Mouse (Mus musculus): Measurements from ENCODE around the gene Dysf. TPM values are rescaled to one million over a fixed set of nuclear protein-coding genes. Genes with fewer than 3 reads are reported as not detected.

The Dysf gene
- polyA plus RNA-seq, 1 experiment from 2014 or later = 13.5 TPM

GRCm38 (mm10) chr6:84228786-84229185 lies 220.4 kb downstream of the Dysf start:
- Histone ChIP-seq H3K27ac (ENCODE audit: low read depth) (no peak overlapping the region), H3K9me3 (ENCODE audit: low read depth, low read length) (no peaks in the 10 kb centered on the region), H3K36me3 (ENCODE audit: insufficient read depth) (no peaks in the 10 kb centered on the region), H3K4me3 (ENCODE audit: low read depth, low read length) (no peak overlapping the region), H3K4me1 (ENCODE audit: insufficient read depth) (0 out of 2 replicates have a peak, but pooled peaks cover 3% of the 10 kb centered on the region), H3K4me2 (no peak overlapping the region), H3K9ac (no peak overlapping the region), H3K27me3 (ENCODE audit: insufficient read depth, low read length) (no peaks in the 10 kb centered on the region)
- ATAC-seq (ENCODE audit: insufficient read depth) = no peak
- no peak for DNase-seq
- TF ChIP-seq CTCF (IDR thresholded peaks at IDR 0.05; ENCODE audit: low read depth) = no peak
- 42% methylated on average over 5 of the region's 5 CpGs for WGBS

DNA sequence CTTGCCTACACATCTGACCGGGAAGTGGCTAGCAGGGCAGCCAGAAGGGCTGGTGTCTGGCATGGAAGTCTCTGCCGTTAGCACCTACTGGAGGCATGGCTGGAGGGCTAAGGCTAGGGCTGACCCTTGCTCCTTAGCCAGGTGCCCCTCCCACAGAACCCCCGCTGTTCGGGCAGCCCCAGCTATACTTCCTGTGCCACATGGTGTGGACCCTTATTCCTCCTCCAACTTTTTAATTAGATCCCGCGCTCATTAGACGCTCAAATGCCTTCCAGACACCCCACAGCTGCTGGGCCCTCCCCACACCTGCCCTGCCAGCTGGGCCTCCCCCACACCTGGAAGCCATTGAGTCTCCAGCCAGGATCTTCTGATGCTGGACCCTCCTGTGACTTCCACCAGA lies 221.3 kb downstream of the Dysf start:
- WGBS = 49% methylated on average over 7 of the region's 7 CpGs
- Histone ChIP-seq H3K9ac (no peak overlapping the region), H3K27ac (ENCODE audit: low read depth) (no peak overlapping the region), H3K4me3 (ENCODE audit: low read depth, low read length) (no peak overlapping the region), H3K4me1 (ENCODE audit: insufficient read depth) (0 out of 2 replicates have a peak, but pooled peaks cover 3% of the 10 kb centered on the region), H3K27me3 (ENCODE audit: insufficient read depth, low read length) (no peaks in the 10 kb centered on the region), H3K9me3 (ENCODE audit: low read depth, low read length) (no peaks in the 10 kb centered on the region), H3K36me3 (ENCODE audit: insufficient read depth) (no peaks in the 10 kb centered on the region), H3K4me2 (no peak overlapping the region)
- DNase-seq (no peak), ATAC-seq (ENCODE audit: insufficient read depth) (no peak)
- no peak for TF ChIP-seq CTCF (IDR thresholded peaks at IDR 0.05; ENCODE audit: low read depth)

GRCm38 (mm10) chr6:84231108-84231507 lies 222.7 kb downstream of the Dysf start:
- DNase-seq (peak; percentile 13), ATAC-seq (ENCODE audit: insufficient read depth) (peak; percentile 14; the same call in 1 of the 2 replicates)
- Histone ChIP-seq H3K9me3 (ENCODE audit: low read depth, low read length) (no peaks in the 10 kb centered on the region), H3K9ac (no peak overlapping the region), H3K4me2 (no peak overlapping the region), H3K4me1 (ENCODE audit: insufficient read depth) (0 out of 2 replicates have a peak, but pooled peaks cover 3% of the 10 kb centered on the region), H3K36me3 (ENCODE audit: insufficient read depth) (no peaks in the 10 kb centered on the region), H3K27me3 (ENCODE audit: insufficient read depth, low read length) (no peaks in the 10 kb centered on the region), H3K27ac (ENCODE audit: low read depth) (no peak overlapping the region), H3K4me3 (ENCODE audit: low read depth, low read length) (no peak overlapping the region)
- TF ChIP-seq CTCF (IDR thresholded peaks at IDR 0.05; ENCODE audit: low read depth) = no peak
- 36% methylated on average over 7 of the region's 7 CpGs for WGBS

GRCm38 (mm10) chr6:84232063-84232760 lies 223.8 kb downstream of the Dysf start:
- no peak for DNase-seq
- ATAC-seq (ENCODE audit: insufficient read depth) = no peak
- no peak overlapping the region for H3K27ac ChIP-seq (ENCODE audit: low read depth)
- no peaks in the 10 kb centered on the region for H3K36me3 ChIP-seq (ENCODE audit: insufficient read depth)
- no peaks in the 10 kb centered on the region for H3K9me3 ChIP-seq (ENCODE audit: low read depth, low read length)
- WGBS = 49% methylated on average over 8 of the region's 8 CpGs
- TF ChIP-seq CTCF (IDR thresholded peaks at IDR 0.05; ENCODE audit: low read depth) = no peak
- no peaks in the 10 kb centered on the region for H3K27me3 ChIP-seq (ENCODE audit: insufficient read depth, low read length)
- H3K4me2 ChIP-seq = no peak overlapping the region
- H3K4me1 ChIP-seq (ENCODE audit: insufficient read depth) = 0 out of 2 replicates have a peak, but pooled peaks cover 3% of the 10 kb centered on the region
- no peak overlapping the region for H3K9ac ChIP-seq
- no peak overlapping the region for H3K4me3 ChIP-seq (ENCODE audit: low read depth, low read length)

DNA sequence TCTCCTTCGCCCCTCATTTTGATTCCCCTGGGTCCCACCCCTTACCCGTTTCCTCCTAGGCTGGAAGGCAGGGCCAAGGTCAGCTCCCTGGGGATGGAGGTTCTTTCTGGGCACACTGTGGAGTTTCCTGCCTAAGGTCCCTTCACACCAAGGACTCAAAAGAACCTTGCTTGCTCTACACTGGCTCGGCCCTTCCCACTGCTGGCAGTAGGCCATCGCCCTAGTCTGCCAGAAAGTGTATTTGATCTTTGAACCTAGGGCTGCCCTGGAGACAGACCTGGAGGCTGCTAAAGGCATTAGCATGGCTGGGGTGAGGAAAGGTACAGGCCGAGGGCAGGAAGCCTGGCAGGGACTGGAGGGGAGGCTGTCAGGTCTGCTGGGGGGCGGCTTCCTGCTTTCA lies 225.4 kb downstream of the Dysf start:
- 51% methylated on average over 6 of the region's 6 CpGs for WGBS
- Histone ChIP-seq H3K9ac (no peak overlapping the region), H3K4me2 (no peak overlapping the region), H3K36me3 (ENCODE audit: insufficient read depth) (no peaks in the 10 kb centered on the region), H3K27me3 (ENCODE audit: insufficient read depth, low read length) (no peaks in the 10 kb centered on the region), H3K4me3 (ENCODE audit: low read depth, low read length) (no peak overlapping the region), H3K4me1 (ENCODE audit: insufficient read depth) (0 out of 2 replicates have a peak, but pooled peaks cover 3% of the 10 kb centered on the region), H3K9me3 (ENCODE audit: low read depth, low read length) (no peaks in the 10 kb centered on the region), H3K27ac (ENCODE audit: low read depth) (no peak overlapping the region)
- TF ChIP-seq CTCF (IDR thresholded peaks at IDR 0.05; ENCODE audit: low read depth) = no peak
- ATAC-seq (ENCODE audit: insufficient read depth) (no peak), DNase-seq (no peak)

GRCm38 (mm10) chr6:84235365-84235764 lies 227.0 kb downstream of the Dysf start:
- ATAC-seq (ENCODE audit: insufficient read depth) (no peak), DNase-seq (no peak)
- Histone ChIP-seq H3K9me3 (ENCODE audit: low read depth, low read length) (no peaks in the 10 kb centered on the region), H3K27ac (ENCODE audit: low read depth) (no peak overlapping the region), H3K36me3 (ENCODE audit: insufficient read depth) (no peaks in the 10 kb centered on the region), H3K9ac (no peak overlapping the region), H3K4me2 (no peak overlapping the region), H3K27me3 (ENCODE audit: insufficient read depth, low read length) (no peaks in the 10 kb centered on the region), H3K4me3 (ENCODE audit: low read depth, low read length) (no peak overlapping the region), H3K4me1 (ENCODE audit: insufficient read depth) (0 out of 2 replicates have a peak, but pooled peaks cover 3% of the 10 kb centered on the region)
- 83% methylated on average over 2 of the region's 2 CpGs for WGBS
- TF ChIP-seq CTCF (IDR thresholded peaks at IDR 0.05; ENCODE audit: low read depth) = no peak

GRCm38 (mm10) chr6:84243385-84243784 lies 235.0 kb downstream of the Dysf start:
- no peaks in the 10 kb centered on the region for H3K4me1 ChIP-seq (ENCODE audit: insufficient read depth)
- no peak overlapping the region for H3K27ac ChIP-seq (ENCODE audit: low read depth)
- H3K36me3 ChIP-seq (ENCODE audit: insufficient read depth) = no peaks in the 10 kb centered on the region
- no peak overlapping the region for H3K9ac ChIP-seq
- 76% methylated on average over 3 of the region's 3 CpGs for WGBS
- H3K27me3 ChIP-seq (ENCODE audit: insufficient read depth, low read length) = no peaks in the 10 kb centered on the region
- no peak overlapping the region for H3K4me2 ChIP-seq
- no peak for TF ChIP-seq CTCF (IDR thresholded peaks at IDR 0.05; ENCODE audit: low read depth)
- no peaks in the 10 kb centered on the region for H3K9me3 ChIP-seq (ENCODE audit: low read depth, low read length)
- DNase-seq (no peak), ATAC-seq (ENCODE audit: insufficient read depth) (no peak)
- no peak overlapping the region for H3K4me3 ChIP-seq (ENCODE audit: low read depth, low read length)
